ENCODE assay signal across 22 mouse cellular contexts in genomic region chr2:180780282-180780681, GRCm38 (mm10). TPM values are rescaled to one million over a fixed set of nuclear protein-coding genes. Genes with fewer than 3 reads are reported as not detected.
DNase-seq lines count a peak whose midpoint lies in the region; ATAC-seq and TF ChIP-seq lines count a peak whose summit lies in the region.
"Had no signal": no experiment of that assay in that cellular context is flagged by ENCODE, and none has a peak within 500 bp of the region (broad histone marks: within the 10 kb centered on the region; RNA-seq: fewer than 3 reads in every experiment).

No protein-coding gene starts in this region.

- peak; percentile 70 for DNase-seq in ES-CJ7 (ENCODE audit: low read depth, low spot score)
- peak; percentile 21 for DNase-seq in MEL (ENCODE audit: low read depth, low spot score)
- peak; percentile 78 for DNase-seq in ZHBTc4 (ENCODE audit: low read depth, low spot score)
- DNase-seq in thymus, adult 2 months: no peak
- no peak for DNase-seq in liver, embryonic 11.5 days (ENCODE audit: low spot score)
- DNase-seq: adrenal gland, adult 8-10 months; adrenal gland, postnatal 14 days; adrenal gland, postnatal 36 days; cerebellum, adult 11-12 months; cerebellum, adult 2 months; cerebellum, adult 9-10 months; cerebellum, postnatal 10 days; cerebellum, postnatal 25 days; forebrain, postnatal 0 days had no signal

- WGBS in thymus, adult 2 months: 12% methylated on average over 2 of the region's 2 CpGs
- WGBS in liver, embryonic 11.5 days: 9% methylated on average over 2 of the region's 2 CpGs

- no peak for TF ChIP-seq EP300 in MEL (IDR thresholded peaks at IDR 0.05; ENCODE audit: low read depth in 1 of 2, low read length in 2 of 2)

- no peaks in the 10 kb centered on the region for H3K79me2 ChIP-seq in MEL (ENCODE audit: control insufficient read depth, insufficient read depth, low read length, poor library complexity)

- no peak overlapping the region for H3K4me3 ChIP-seq in MEL (ENCODE audit: control insufficient read depth in 1 of 2, insufficient read depth in 1 of 2, low read depth in 2 of 2, low read length in 2 of 2)
- H3K4me3 ChIP-seq in thymus, adult 2 months (ENCODE audit: control insufficient read depth, insufficient read depth, low read length): no peak overlapping the region
- no peak overlapping the region for H3K4me3 ChIP-seq in liver, embryonic 11.5 days (ENCODE audit: low read depth, low read length)
- H3K4me3 ChIP-seq: embryonic facial prominence, embryonic 10.5 days; embryonic facial prominence, embryonic 12.5 days; forebrain, embryonic 13.5 days; forebrain, embryonic 15.5 days had no signal

- no peak for ATAC-seq in liver, embryonic 11.5 days (replicated peaks; ENCODE audit: low FRiP score)

- no peak for TF ChIP-seq RAD21 in MEL (IDR thresholded peaks at IDR 0.05; ENCODE audit: low read depth, low read length)

- TF ChIP-seq CTCF in MEL (IDR thresholded peaks at IDR 0.05 in 2 of 3, conservative IDR thresholded peaks at IDR 0.05 in 1 of 3; ENCODE audit: control insufficient read depth in 1 of 3, insufficient read depth in 1 of 3, low read depth in 2 of 3, low read length in 3 of 3, poor library complexity in 1 of 3, severe bottlenecking in 1 of 3): no peak
- TF ChIP-seq CTCF in thymus, adult 2 months (IDR thresholded peaks at IDR 0.05; ENCODE audit: borderline replicate concordance, control insufficient read depth, extremely low read depth, insufficient read depth, low read length, poor library complexity): no peak

- H3K27me3 ChIP-seq in MEL (ENCODE audit: control insufficient read depth in 1 of 2, insufficient read depth in 2 of 2, low read length in 2 of 2): peaks cover 0 to 3% of the 10 kb centered on the region in 2 experiments; a peak in 2 of 4 replicates
- H3K27me3 ChIP-seq in thymus, adult 2 months (ENCODE audit: control insufficient read depth, insufficient read depth, low read length): peaks cover 10% of the 10 kb centered on the region
- peaks cover 51% of the 10 kb centered on the region for H3K27me3 ChIP-seq in liver, embryonic 11.5 days (replicated peaks; ENCODE audit: control insufficient read depth, insufficient read depth, low read length)

- no peak overlapping the region for H3K4me2 ChIP-seq in liver, embryonic 11.5 days
- H3K4me2 ChIP-seq: embryonic facial prominence, embryonic 12.5 days; forebrain, embryonic 13.5 days; forebrain, embryonic 15.5 days had no signal

- H3K36me3 ChIP-seq in MEL (ENCODE audit: control insufficient read depth in 1 of 2, insufficient read depth in 2 of 2, low read length in 2 of 2): no peaks in the 10 kb centered on the region
- no peaks in the 10 kb centered on the region for H3K36me3 ChIP-seq in thymus, adult 2 months (ENCODE audit: control insufficient read depth, insufficient read depth, low read length)
- H3K36me3 ChIP-seq in liver, embryonic 11.5 days (ENCODE audit: control insufficient read depth, insufficient read depth, low read length): no peaks in the 10 kb centered on the region
- H3K36me3 ChIP-seq: embryonic facial prominence, embryonic 10.5 days; embryonic facial prominence, embryonic 12.5 days; forebrain, embryonic 15.5 days; G1E had no signal

- H3K9ac ChIP-seq in MEL (ENCODE audit: control insufficient read depth, low read depth, low read length, poor library complexity, severe bottlenecking): no peak overlapping the region
- H3K9ac ChIP-seq in liver, embryonic 11.5 days (ENCODE audit: low read depth, low read length): no peak overlapping the region
- H3K9ac ChIP-seq: embryonic facial prominence, embryonic 12.5 days; forebrain, embryonic 13.5 days; forebrain, embryonic 15.5 days; forebrain, postnatal 0 days had no signal

- no peaks in the 10 kb centered on the region for H3K4me1 ChIP-seq in MEL (ENCODE audit: control insufficient read depth in 1 of 2, insufficient read depth in 2 of 2, low read length in 2 of 2)
- H3K4me1 ChIP-seq in thymus, adult 2 months (replicated peaks; ENCODE audit: control insufficient read depth, insufficient read depth, low read length): no peaks in the 10 kb centered on the region
- no peaks in the 10 kb centered on the region; the same call in 1 of the 2 replicates for H3K4me1 ChIP-seq in liver, embryonic 11.5 days (replicated peaks; ENCODE audit: control insufficient read depth, insufficient read depth, low read length)

- TF ChIP-seq POLR2A in MEL (IDR thresholded peaks at IDR 0.05; ENCODE audit: control insufficient read depth in 1 of 2, insufficient read depth in 1 of 2, low read depth in 1 of 2, low read length in 2 of 2, poor library complexity in 1 of 2): no peak
- no peak for TF ChIP-seq POLR2A in thymus, adult 2 months (IDR thresholded peaks at IDR 0.05; ENCODE audit: control insufficient read depth, extremely low read depth, insufficient read depth, low read length, poor library complexity)

- H3K9me3 ChIP-seq in MEL (replicated peaks; ENCODE audit: insufficient read depth, low read length): no peaks in the 10 kb centered on the region
- no peaks in the 10 kb centered on the region for H3K9me3 ChIP-seq in liver, embryonic 11.5 days (ENCODE audit: control insufficient read depth, low read length)
- H3K9me3 ChIP-seq: embryonic facial prominence, embryonic 10.5 days; embryonic facial prominence, embryonic 12.5 days; forebrain, embryonic 13.5 days; forebrain, embryonic 15.5 days; G1E had no signal

- no peak overlapping the region for H3K27ac ChIP-seq in MEL (ENCODE audit: control insufficient read depth, low read depth, low read length)
- no peak overlapping the region for H3K27ac ChIP-seq in thymus, adult 2 months (ENCODE audit: control insufficient read depth, insufficient read depth, low read length)
- H3K27ac ChIP-seq in liver, embryonic 11.5 days (ENCODE audit: low read depth, low read length): no peak overlapping the region
- H3K27ac ChIP-seq: embryonic facial prominence, embryonic 10.5 days; embryonic facial prominence, embryonic 12.5 days; forebrain, embryonic 13.5 days; forebrain, embryonic 15.5 days had no signal

TF ChIP-seq in MEL, 35 proteins besides CTCF, POLR2A, EP300 and RAD21:
- TF ChIP-seq HCFC1 (IDR thresholded peaks at IDR 0.05; ENCODE audit: low read depth, low read length): no peak
- TF ChIP-seq MAX (IDR thresholded peaks at IDR 0.05; ENCODE audit: low read length): no peak
- TF ChIP-seq POLR2AphosphoS5 (IDR thresholded peaks at IDR 0.05; ENCODE audit: borderline replicate concordance, low read depth, low read length): no peak
- no peak for TF ChIP-seq ZC3H11A (IDR thresholded peaks at IDR 0.05; ENCODE audit: low read depth, low read length)
- TF ChIP-seq CHD2 (IDR thresholded peaks at IDR 0.05; ENCODE audit: low read length): no peak
- TF ChIP-seq TCF12 (IDR thresholded peaks at IDR 0.05; ENCODE audit: low read depth, low read length): no peak
TF ChIP-seq in MEL: peak in this region for 0.

RNA-seq across cellular contexts. Expression of gene Bhlhe23, which starts 3.6 kb away (rescaled TPM):
- total RNA-seq in MEL (2012; rRNA removed): not detected in 2 replicates
- not detected for polyA plus RNA-seq in MEL (2012; ENCODE audit: insufficient read depth in 1 of 2, insufficient read length in 2 of 2, low read depth in 1 of 2, low replicate concordance in 2 of 2, missing spikeins in 1 of 2)
- polyA plus RNA-seq in thymus, adult 2 months (2012; rRNA removed): 0.16 and 0.46 TPM in 2 replicates
- not detected in 2 replicates for polyA plus RNA-seq in liver, embryonic 11.5 days (2014; fragmentation: Nextera tagmentation; extraction: Ambion mirVana)
- total RNA-seq: adrenal gland, adult 18-20 months; adrenal gland, adult 8-10 months; adrenal gland, postnatal 14 days; adrenal gland, postnatal 36 days had no signal
- polyA plus RNA-seq: cerebellum, adult 2 months; cortical plate, adult 2 months; embryonic facial prominence, embryonic 14.5 days; G1E had no signal

RNA-seq across cellular contexts. Expression of gene Slc17a9, which starts 55.2 kb away (rescaled TPM):
- total RNA-seq in MEL (2012; rRNA removed): 6.5 and 6.7 TPM in 2 replicates
- polyA plus RNA-seq in MEL (2012; ENCODE audit: insufficient read depth in 1 of 2, insufficient read length in 2 of 2, low read depth in 1 of 2, low replicate concordance in 2 of 2, missing spikeins in 1 of 2): 10 to 100 TPM in 1 of 2 experiments, not detected in 1; 16.1 TPM
- 24.9 and 26.4 TPM in 2 replicates for polyA plus RNA-seq in thymus, adult 2 months (2012; rRNA removed)
- 4.3 and 4.7 TPM in 2 replicates for polyA plus RNA-seq in liver, embryonic 11.5 days (2014; fragmentation: Nextera tagmentation; extraction: Ambion mirVana)

Comparison
In these comparisons a context has a peak if more than half of its experiments do, and no peak if none do; other contexts are left out.
1. DNase-seq: peak in ES-CJ7 (single experiment), MEL (single experiment) and ZHBTc4 (single experiment); none in thymus, adult 2 months (single experiment) and liver, embryonic 11.5 days (single experiment).